Mouse (Mus musculus) liver, postnatal 0 days (tissue): ENCODE data around the gene Sept8.

Source experiments
- CTCF ChIP-seq: sonication (generic); IDR thresholded peaks from 2 replicates; pipeline ENCODE4 v1.5.1; 2016; ENCODE audit warnings: antibody characterized with exemption, low read depth
- EP300 ChIP-seq: IDR thresholded peaks from 2 replicates; pipeline ENCODE4 v1.6.1; 2016; ENCODE audit warnings: antibody characterized with exemption, low read depth, mild to moderate bottlenecking

DNA sequence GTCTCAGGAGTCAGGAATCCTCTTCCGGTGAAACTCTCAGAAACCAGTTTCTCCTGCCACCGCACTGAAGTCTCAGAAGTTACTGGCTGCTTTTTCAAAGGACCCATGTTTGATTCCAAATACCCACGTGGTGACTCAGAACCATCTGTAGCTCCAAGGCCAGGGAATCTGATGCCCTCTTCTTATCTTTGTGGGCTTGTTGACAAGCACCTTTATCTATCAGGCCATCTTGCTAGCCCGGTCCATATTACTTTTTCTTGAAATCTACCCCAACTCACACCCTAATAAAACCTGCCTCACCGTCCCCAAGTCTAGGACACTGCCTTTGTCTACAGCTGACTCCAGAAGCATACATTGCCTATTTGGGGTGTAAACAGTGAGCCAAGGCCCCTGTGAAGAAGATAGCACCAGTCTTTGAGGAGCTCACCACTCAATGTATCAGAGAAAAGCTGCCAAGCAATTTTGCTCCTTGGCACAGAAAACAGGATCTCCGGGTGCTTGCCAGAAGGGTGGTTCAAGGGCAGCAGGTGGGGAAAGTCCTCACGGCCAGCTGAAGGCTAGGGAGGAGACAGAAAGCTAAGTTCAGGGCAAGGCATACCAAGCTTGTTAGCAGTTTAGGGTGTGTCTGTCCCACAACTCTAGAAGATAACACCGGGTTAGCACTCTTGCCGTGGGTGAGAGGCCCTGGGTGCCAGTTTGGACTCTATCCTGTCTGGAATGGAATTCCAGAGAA lies 35.7 kb upstream of the Sept8 start:
- no peak for TF ChIP-seq CTCF
- TF ChIP-seq EP300, result peak; percentile 44
